Mouse (Mus musculus) central nervous system, embryonic 11.5 days (tissue): Measurements from ENCODE around the gene Pla2g6. TPM values are rescaled to one million over a fixed set of nuclear protein-coding genes. Genes with fewer than 3 reads are reported as not detected.

ENCODE experiments used
- polyA plus RNA-seq: library from polyadenylated mRNA; depleted of rRNA; stranded (reverse); fragments of >200 nt; gene quantifications from 2 replicates; pipeline ENCODE4 v1.2.3, GENCODE M21; 2012; rRNA removed

The Pla2g6 gene
- polyA plus RNA-seq, result 40.8 and 58.6 TPM in 2 replicates

DNA sequence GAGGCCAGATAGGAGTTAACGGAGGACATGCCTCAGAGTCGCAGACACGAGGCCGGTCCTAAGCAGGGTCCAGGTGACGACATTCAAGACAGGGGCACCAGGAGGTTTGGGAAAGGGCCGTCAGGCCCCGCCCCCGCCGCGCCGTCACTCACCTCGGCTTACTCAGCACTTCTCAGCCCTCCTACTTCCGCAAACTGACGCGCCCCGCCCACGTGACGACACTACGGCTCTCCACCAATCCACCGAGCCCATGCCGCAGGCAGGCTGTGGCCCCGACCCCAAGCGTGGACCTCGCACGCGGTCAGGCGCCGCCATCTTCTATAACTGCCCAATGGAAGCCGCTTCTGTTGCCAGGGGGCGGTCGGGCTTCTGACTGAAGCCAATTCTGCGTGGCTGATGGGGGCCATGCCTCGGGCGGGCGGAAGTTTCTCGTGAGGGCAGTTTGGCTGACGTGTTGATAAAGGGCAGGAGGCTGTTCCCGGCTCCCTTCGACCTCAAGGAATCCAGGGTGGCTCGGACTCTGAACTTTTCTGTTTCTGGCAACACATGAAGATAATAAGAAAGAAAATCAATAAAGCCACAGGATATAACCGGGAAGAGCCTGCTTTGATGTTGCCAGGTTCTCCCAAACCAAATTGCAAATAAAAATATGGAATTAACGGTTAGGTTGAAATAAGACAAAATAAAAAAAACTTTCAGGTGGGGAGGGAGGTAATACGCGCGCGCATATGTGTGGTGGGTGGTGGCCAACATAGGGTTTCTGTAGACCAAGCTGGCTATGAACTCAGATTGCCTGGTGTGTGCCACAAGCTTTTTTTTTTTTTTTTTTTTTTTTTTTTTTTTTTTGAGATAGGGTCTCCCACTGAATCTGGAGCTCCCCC is at the start of gene Pla2g6:
Gene Pla2g6 (minus strand): TSS at position 333 of the 881 bp plus-strand sequence.

DNA sequence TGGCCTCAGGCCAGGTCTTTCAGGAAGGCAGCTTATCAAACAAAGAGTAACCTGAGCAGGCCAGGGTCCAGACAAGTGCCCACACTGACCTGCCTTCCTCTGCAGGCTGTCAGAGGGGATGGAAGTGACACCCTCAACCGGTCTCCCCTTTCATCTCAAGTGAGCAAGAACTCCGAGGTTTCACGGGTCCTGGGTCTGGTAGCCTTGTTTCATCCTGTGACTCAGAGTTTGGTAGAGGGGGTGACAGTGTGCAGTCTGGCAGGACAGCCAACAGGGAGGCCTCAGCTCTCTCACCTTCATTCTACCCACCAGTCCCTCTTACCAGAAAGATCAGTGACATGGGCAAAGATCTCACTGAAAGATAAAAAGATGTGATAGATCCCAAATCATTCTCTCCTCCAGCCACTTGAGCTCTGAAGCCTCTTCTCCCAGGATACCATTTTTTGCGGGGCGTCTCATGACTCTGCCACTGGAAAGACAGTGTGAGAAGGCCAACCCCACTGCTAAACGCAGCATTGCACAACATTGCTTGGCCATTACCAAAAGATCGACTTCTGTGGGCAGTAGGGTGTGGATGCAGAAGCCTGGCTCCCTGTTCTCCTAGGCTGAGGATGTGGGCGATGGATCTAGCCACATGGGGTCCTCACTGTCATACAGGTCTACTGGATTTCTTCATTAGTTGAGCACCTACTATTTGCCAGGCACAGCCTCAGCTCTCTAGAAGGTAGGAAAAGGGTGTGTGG is 18.0 kb upstream of the Pla2g6 start, which contains the start of gene Maff:
Gene Maff (plus strand): TSS at position 571 of the 743 bp plus-strand sequence.

DNA sequence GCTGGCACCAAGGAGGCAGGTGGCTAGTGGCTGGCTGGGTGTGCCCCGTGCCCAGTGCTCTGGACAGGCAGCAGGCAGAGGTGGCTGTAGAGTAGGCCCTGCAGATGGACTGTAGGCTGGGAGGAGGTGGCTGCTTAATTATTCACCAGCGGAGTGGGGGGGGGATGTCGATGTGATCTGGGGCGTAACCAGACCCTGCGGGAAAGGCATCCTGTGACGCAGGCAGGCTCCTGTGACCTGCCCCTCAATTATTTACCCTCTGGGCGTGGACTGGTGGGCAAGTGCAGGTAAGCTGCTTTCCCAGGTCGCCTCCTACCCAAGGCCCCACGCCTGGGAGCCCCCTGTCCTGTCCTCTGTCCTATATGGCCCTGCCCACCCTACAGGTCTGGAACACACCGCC is 42.8 kb downstream of the Pla2g6 start, which contains the start of gene Baiap2l2:
Gene Baiap2l2 (minus strand): TSS at position 139 of the 400 bp plus-strand sequence.

DNA sequence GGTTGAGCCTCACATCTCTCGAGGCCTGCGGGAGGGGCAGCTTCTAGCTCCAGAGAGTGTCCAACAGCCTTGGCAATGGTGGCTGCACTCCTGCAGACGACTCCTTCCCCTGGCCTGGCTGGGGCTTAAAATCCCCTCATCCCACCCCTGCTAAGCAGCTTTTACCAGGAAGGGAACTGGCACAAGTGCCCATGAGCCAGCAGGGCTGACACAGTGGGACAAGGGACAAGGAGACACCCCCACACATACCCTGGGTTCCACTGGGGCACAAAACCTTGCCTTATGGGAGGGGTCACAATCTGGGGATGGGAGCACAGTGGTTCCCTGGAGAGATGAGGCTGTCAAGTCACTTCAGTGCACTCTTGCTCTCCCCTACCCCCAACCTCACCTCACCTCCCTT is 73.5 kb downstream of the Pla2g6 start, which contains the start of gene Slc16a8:
Gene Slc16a8 (minus strand): TSS at position 101 of the 400 bp plus-strand sequence.

Other genes starting within 250 kb of the Pla2g6 start
- 18.6 and 19.1 TPM in 2 replicates for gene Micall1, start 219.5 kb downstream of the Pla2g6 start, polyA plus RNA-seq
- 211 and 410 TPM in 2 replicates for gene Polr2f, start 187.4 kb downstream of the Pla2g6 start, polyA plus RNA-seq
- gene 1700088E04Rik, start 187.1 kb downstream of the Pla2g6 start, polyA plus RNA-seq, result 7.1 and 8.2 TPM in 2 replicates
- gene Sox10, start 163.2 kb downstream of the Pla2g6 start, polyA plus RNA-seq, result 4.5 and 20.6 TPM in 2 replicates
- gene Pick1, start 99.2 kb downstream of the Pla2g6 start, polyA plus RNA-seq, result 73.7 and 74.5 TPM in 2 replicates
- 0.86 and 1.3 TPM in 2 replicates for gene Gm49486, start 99.0 kb downstream of the Pla2g6 start, polyA plus RNA-seq
- gene Slc16a8, start 73.6 kb downstream of the Pla2g6 start, polyA plus RNA-seq, result 0.02 and 0.04 TPM in 2 replicates
- 1.3 and 2.3 TPM in 2 replicates for gene Baiap2l2, start 42.9 kb downstream of the Pla2g6 start, polyA plus RNA-seq
- gene Maff, start 18.2 kb upstream of the Pla2g6 start, polyA plus RNA-seq, result 2.8 and 3.6 TPM in 2 replicates
- 22.4 and 53.3 TPM in 2 replicates for gene Tmem184b, start 75.2 kb upstream of the Pla2g6 start, polyA plus RNA-seq
- 274 and 275 TPM in 2 replicates for gene Csnk1e, start 127.2 kb upstream of the Pla2g6 start, polyA plus RNA-seq
- gene Kcnj4, start 176.9 kb upstream of the Pla2g6 start, polyA plus RNA-seq, result 0.14 and 0.22 TPM in 2 replicates
- gene Kdelr3, start 188.0 kb upstream of the Pla2g6 start, polyA plus RNA-seq, result 7.8 and 16.7 TPM in 2 replicates
- gene Ddx17, start 218.4 kb upstream of the Pla2g6 start, polyA plus RNA-seq, result 569 and 772 TPM in 2 replicates